Mouse (Mus musculus): ENCODE data around the gene Mical2. TPM values are rescaled to one million over a fixed set of nuclear protein-coding genes. Genes with fewer than 3 reads are reported as not detected.

The Mical2 gene
- polyA plus RNA-seq, 1 experiment from 2014 or later, result 0.88 TPM

GRCm38 (mm10) chr7:112199343-112199742, 26.3 kb upstream of the Mical2 start:
- Histone ChIP-seq H3K4me3 (no peak overlapping the region), H3K27ac (no peak overlapping the region), H3K36me3 (replicated peaks) (no peaks in the 10 kb centered on the region), H3K9me3 (no peaks in the 10 kb centered on the region), H3K27me3 (ENCODE audit: poor library complexity, severe bottlenecking) (no peaks in the 10 kb centered on the region), H3K4me1 (peaks cover 12% of the 10 kb centered on the region)
- DNase-seq (ENCODE audit: extremely low spot score, low spot score), result no peak
- 73% methylated on average over 3 of the region's 3 CpGs for WGBS

DNA sequence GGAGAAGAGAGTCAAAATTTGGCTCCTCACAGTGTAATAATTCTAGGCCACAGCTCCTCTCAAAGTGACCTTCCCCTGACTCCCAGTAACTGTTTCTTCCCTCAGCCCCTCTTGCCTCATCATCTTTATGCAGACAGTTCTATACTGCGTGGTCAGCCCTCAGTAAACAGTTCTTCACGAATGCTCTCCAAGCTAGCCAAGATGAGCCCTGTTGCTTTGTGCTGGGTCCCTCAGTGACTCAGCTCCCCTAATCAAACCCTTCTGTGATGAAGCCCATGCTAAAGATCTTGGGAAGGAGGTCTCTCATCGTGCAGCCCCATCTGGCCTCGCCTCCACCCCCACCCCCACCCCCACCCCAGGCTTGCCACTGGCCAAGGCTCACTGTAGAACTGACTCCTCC, 24.9 kb upstream of the Mical2 start:
- DNase-seq (ENCODE audit: extremely low spot score, low spot score), result no peak
- Histone ChIP-seq H3K27ac (no peak overlapping the region), H3K9me3 (no peaks in the 10 kb centered on the region), H3K4me1 (peaks cover 12% of the 10 kb centered on the region), H3K36me3 (replicated peaks) (no peaks in the 10 kb centered on the region), H3K27me3 (ENCODE audit: poor library complexity, severe bottlenecking) (no peaks in the 10 kb centered on the region), H3K4me3 (no peak overlapping the region)
- 52% methylated on average over 4 of the region's 4 CpGs for WGBS

DNA sequence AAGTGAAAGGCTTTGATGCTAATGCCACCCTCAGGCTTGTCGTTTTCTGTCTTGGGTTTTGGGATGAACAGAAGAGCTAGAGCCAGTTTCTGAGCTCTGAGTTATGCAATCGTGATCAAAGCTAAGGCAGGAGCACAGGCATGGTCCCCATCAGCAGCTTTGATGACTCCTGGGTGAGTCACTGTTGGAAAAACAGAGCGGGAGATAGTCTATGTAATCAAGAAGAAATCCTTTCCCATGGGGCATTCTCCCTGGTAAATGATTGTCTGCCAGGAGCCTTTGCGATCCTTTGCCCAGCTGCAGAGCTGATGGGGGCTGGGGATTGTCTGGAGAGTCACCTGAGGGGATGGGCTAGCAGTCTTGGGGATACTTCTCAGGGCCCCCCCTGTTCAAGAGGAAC, 23.5 kb upstream of the Mical2 start:
- DNase-seq (ENCODE audit: extremely low spot score, low spot score), result no peak
- H3K27ac ChIP-seq, result no peak overlapping the region
- WGBS, result 76% methylated on average over 4 of the region's 4 CpGs
- H3K36me3 ChIP-seq (replicated peaks), result no peaks in the 10 kb centered on the region
- H3K4me1 ChIP-seq, result peaks cover 12% of the 10 kb centered on the region
- no peak overlapping the region for H3K4me3 ChIP-seq
- no peaks in the 10 kb centered on the region for H3K27me3 ChIP-seq (ENCODE audit: poor library complexity, severe bottlenecking)
- peaks cover 4% of the 10 kb centered on the region; the same call in 1 of the 2 replicates for H3K9me3 ChIP-seq

DNA sequence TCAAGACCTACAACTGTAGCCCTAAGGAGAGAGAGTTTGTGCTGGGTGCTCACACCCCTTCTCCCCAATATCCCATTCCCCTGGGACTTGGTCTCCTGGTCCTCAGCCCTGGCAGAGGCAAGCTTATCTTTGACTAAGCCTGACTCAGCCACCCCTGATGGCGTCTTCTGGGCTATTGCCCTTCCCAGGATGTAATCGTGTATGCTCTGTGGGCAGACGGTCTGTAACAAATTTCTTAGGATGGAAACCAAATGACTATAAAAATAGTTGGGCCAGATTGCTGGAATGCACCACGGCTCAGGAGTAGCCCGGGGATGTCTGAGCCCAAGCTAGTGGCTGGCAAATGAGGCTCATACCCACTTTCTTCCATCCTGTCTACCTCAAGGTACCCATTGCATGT, 22.8 kb upstream of the Mical2 start:
- Histone ChIP-seq H3K9me3 (peaks cover 5% of the 10 kb centered on the region; the same call in 1 of the 2 replicates), H3K4me3 (no peak overlapping the region), H3K27ac (0 out of 2 replicates have a peak overlapping the region, but pooled peaks have one; percentile 9), H3K27me3 (ENCODE audit: poor library complexity, severe bottlenecking) (no peaks in the 10 kb centered on the region), H3K4me1 (peaks cover 12% of the 10 kb centered on the region), H3K36me3 (replicated peaks) (no peaks in the 10 kb centered on the region)
- DNase-seq (ENCODE audit: extremely low spot score, low spot score), result no peak
- 89% methylated on average over 5 of the region's 5 CpGs for WGBS

- H3K27ac ChIP-seq, result no peak overlapping the region
- peaks cover 5% of the 10 kb centered on the region; the same call in 1 of the 2 replicates for H3K9me3 ChIP-seq
- 77% methylated on average over 5 of the region's 5 CpGs for WGBS
- no peak overlapping the region for H3K4me3 ChIP-seq
- DNase-seq (ENCODE audit: extremely low spot score, low spot score), result no peak
- H3K4me1 ChIP-seq, result peaks cover 12% of the 10 kb centered on the region
- H3K36me3 ChIP-seq (replicated peaks), result no peaks in the 10 kb centered on the region
- no peaks in the 10 kb centered on the region for H3K27me3 ChIP-seq (ENCODE audit: poor library complexity, severe bottlenecking)
Measured at GRCm38 (mm10) chr7:112203937-112204336, 21.7 kb upstream of the Mical2 start.

- H3K4me3 ChIP-seq, result no peak overlapping the region
- no peaks in the 10 kb centered on the region for H3K36me3 ChIP-seq (replicated peaks)
- 75% methylated on average over 6 of the region's 6 CpGs for WGBS
- no peak for DNase-seq (ENCODE audit: extremely low spot score, low spot score)
- peaks cover 5% of the 10 kb centered on the region; the same call in 1 of the 2 replicates for H3K9me3 ChIP-seq
- H3K27me3 ChIP-seq (ENCODE audit: poor library complexity, severe bottlenecking), result no peaks in the 10 kb centered on the region
- peaks cover 12% of the 10 kb centered on the region for H3K4me1 ChIP-seq
- peak overlapping the region; percentile 27; the same call in 1 of the 2 replicates for H3K27ac ChIP-seq
Measured at GRCm38 (mm10) chr7:112204380-112204963, 21.2 kb upstream of the Mical2 start.

- Histone ChIP-seq H3K4me1 (peaks cover 5% of the 10 kb centered on the region), H3K27ac (no peak overlapping the region), H3K4me3 (no peak overlapping the region), H3K36me3 (replicated peaks) (no peaks in the 10 kb centered on the region), H3K9me3 (peaks cover 5% of the 10 kb centered on the region; the same call in 1 of the 2 replicates), H3K27me3 (ENCODE audit: poor library complexity, severe bottlenecking) (no peaks in the 10 kb centered on the region)
- DNase-seq (ENCODE audit: extremely low spot score, low spot score), result no peak
- 90% methylated on average over 6 of the region's 6 CpGs for WGBS
Measured at GRCm38 (mm10) chr7:112205513-112205912, 20.1 kb upstream of the Mical2 start.

- peaks cover 5% of the 10 kb centered on the region; the same call in 1 of the 2 replicates for H3K9me3 ChIP-seq
- H3K4me3 ChIP-seq, result no peak overlapping the region
- H3K27me3 ChIP-seq (ENCODE audit: poor library complexity, severe bottlenecking), result no peaks in the 10 kb centered on the region
- H3K36me3 ChIP-seq (replicated peaks), result no peaks in the 10 kb centered on the region
- peaks cover 2% of the 10 kb centered on the region; the same call in 1 of the 2 replicates for H3K4me1 ChIP-seq
- DNase-seq (ENCODE audit: extremely low spot score, low spot score), result no peak
- H3K27ac ChIP-seq, result no peak overlapping the region
- 89% methylated on average over 6 of the region's 6 CpGs for WGBS
Measured at GRCm38 (mm10) chr7:112207717-112208116, 17.9 kb upstream of the Mical2 start.

GRCm38 (mm10) chr7:112208323-112209167, 17.1 kb upstream of the Mical2 start:
- 79% methylated on average over 10 of the region's 10 CpGs for WGBS
- Histone ChIP-seq H3K4me3 (no peak overlapping the region), H3K27me3 (ENCODE audit: poor library complexity, severe bottlenecking) (no peaks in the 10 kb centered on the region), H3K36me3 (replicated peaks) (no peaks in the 10 kb centered on the region), H3K27ac (no peak overlapping the region), H3K9me3 (peaks cover 5% of the 10 kb centered on the region; the same call in 1 of the 2 replicates), H3K4me1 (peaks cover 10% of the 10 kb centered on the region)
- DNase-seq (ENCODE audit: extremely low spot score, low spot score), result no peak

- peaks cover 5% of the 10 kb centered on the region; the same call in 1 of the 2 replicates for H3K9me3 ChIP-seq
- DNase-seq (ENCODE audit: extremely low spot score, low spot score), result no peak
- 85% methylated on average over 4 of the region's 4 CpGs for WGBS
- no peak overlapping the region for H3K27ac ChIP-seq
- H3K4me3 ChIP-seq, result no peak overlapping the region
- no peaks in the 10 kb centered on the region for H3K36me3 ChIP-seq (replicated peaks)
- H3K27me3 ChIP-seq (ENCODE audit: poor library complexity, severe bottlenecking), result no peaks in the 10 kb centered on the region
- H3K4me1 ChIP-seq, result peaks cover 14% of the 10 kb centered on the region
Measured at GRCm38 (mm10) chr7:112209621-112210020, 16.0 kb upstream of the Mical2 start.

DNA sequence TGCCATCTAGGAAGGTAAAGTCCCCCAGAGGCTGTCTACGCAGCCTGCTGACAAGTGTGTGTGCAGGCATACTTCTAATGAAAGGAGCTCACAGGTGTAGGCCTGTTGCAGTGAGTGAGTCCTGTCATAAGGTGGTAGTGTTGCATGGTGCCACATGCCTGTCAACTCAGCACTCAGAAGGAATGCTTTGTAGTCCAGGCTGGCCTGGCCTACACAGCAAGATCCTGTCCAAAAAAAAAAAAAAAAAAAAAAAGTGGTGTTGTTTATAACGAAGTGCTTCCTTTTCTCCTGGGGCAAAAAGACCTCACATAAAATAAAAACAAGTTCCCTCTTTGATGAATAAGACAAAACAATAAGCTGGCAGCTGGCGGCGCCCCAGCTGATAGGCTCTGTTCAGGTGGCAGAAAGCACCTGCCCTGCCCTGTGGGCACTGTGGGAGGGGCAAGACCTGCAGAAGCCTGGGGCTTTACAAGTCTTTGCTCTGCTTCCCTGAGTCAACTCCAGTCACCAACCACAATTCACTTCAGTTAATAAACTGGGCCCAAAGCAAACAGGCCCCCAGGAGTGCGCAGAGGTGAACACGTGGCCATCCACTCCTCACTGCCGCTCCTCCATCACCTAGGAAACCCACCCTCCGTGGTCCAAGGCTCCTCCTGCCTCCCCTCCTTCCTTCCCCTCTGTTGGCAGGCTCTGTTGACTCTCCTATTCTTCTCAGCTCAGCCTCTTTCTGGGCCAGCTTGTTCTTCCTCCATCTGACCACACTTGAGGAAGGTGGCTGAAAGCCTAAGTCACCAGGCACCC, 12.5 kb upstream of the Mical2 start:
- Histone ChIP-seq H3K36me3 (replicated peaks) (no peaks in the 10 kb centered on the region), H3K4me1 (peaks cover 17% of the 10 kb centered on the region), H3K27me3 (ENCODE audit: poor library complexity, severe bottlenecking) (no peaks in the 10 kb centered on the region), H3K9me3 (no peaks in the 10 kb centered on the region), H3K4me3 (no peak overlapping the region), H3K27ac (0 out of 2 replicates have a peak overlapping the region, but pooled peaks have one; percentile 17)
- WGBS, result 58% methylated on average over 8 of the region's 8 CpGs
- no peak for DNase-seq (ENCODE audit: extremely low spot score, low spot score)

DNA sequence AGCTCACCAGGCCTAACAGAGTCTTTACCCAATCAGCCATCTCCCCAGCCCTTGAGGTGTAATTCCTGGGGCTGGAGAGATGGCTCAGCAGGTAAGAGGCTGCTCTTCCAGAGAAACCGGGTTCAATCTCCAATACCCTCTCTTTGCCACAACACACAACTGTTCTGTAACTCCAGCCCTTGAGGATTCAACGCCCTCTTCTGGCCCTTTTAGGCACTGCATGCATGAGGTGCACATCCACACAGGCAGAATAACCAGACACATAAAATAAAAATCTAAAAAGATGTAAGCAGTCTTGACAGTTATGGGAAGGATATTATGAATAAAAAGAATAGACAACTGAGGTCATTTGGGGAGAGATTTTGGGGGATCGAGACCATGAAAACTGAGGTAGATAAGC, 9.8 kb upstream of the Mical2 start:
- Histone ChIP-seq H3K36me3 (replicated peaks) (no peaks in the 10 kb centered on the region), H3K4me1 (peaks cover 17% of the 10 kb centered on the region), H3K9me3 (no peaks in the 10 kb centered on the region), H3K27me3 (ENCODE audit: poor library complexity, severe bottlenecking) (no peaks in the 10 kb centered on the region), H3K27ac (no peak overlapping the region), H3K4me3 (no peak overlapping the region)
- no peak for DNase-seq (ENCODE audit: extremely low spot score, low spot score)
- WGBS, result 83% methylated on average over 3 of the region's 3 CpGs

Measured in forebrain, embryonic 10.5 days (tissue).